Mouse (Mus musculus): ENCODE data around the gene Atg14. TPM values are rescaled to one million over a fixed set of nuclear protein-coding genes. Genes with fewer than 3 reads are reported as not detected.

Atg14 gene
- total RNA-seq, 2 experiments from 2014 or later = 6.1 to 17.3 TPM

DNA sequence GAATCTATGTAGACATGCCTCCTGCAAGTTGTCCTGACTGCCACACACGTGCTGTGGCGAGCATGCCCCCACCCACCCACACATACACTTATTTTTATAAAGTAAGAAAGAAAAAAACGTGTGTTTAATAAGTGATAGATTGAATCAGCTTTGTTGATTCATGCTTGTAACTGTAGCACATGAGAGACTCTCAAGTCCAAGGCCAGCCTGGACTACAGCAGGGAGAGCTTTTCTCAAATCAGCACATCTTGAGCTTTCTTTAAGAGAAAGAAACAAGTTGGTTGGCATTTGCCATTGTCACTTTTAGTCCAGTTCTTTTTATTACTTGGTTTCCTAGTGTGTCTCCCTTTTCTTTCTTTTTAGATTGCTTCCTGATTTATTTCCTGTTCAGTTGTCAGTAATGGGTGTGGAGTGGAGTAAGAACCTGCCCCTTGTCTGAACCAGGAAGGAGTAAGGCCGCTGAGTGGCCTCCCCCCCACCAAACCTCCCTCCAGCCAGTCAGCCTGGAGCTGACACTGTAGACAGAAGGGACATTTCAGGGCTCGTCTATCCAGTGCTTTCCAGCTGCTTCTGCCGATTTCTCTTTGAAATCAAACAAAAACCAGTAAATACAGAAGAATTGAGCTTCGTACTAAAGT lies 55.5 kb downstream of the Atg14 start:
- no peak for ATAC-seq (replicated peaks; ENCODE audit: low FRiP score, low TSS enrichment, poor library complexity, severe bottlenecking)

DNA sequence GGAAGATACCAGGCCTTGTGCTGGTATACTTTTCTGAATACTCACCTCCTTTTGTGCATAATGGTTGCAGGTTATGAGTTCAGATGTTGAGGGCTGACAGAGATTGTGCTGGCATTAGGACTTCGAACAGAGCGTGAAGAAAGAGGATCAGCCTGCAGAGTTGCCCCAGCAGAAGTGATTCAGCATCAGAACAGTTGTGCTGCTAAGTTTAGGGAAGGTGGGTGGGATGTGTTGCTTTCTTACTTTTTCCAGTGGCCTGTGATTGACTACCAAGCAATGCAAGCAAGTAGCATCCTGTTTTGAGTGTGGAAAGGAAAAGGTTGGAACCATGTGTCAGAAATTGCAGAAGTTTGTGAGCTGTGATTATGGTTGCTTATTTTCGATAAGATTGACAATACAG lies 56.8 kb downstream of the Atg14 start:
- no peak for ATAC-seq (replicated peaks; ENCODE audit: low FRiP score, low TSS enrichment, poor library complexity, severe bottlenecking)

DNA sequence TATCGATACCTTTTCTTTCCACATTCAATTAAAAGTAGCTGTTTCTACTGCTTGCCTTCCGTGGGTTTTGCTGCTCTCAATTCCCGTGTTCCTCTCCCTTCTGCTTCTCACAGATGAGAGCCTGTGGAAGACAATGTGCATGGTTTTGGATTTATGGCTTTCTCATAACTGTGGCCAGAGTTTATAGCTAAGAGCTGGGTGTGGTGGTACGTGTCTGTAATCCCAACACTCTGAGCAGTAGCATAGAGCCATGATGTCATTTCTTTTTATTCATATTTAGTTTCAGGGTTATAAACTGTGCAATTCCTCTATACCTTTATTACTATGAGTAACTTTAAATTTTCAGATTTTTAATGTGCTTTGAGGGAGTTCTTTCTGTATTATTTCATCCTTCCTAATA lies 60.2 kb downstream of the Atg14 start:
- no peak for ATAC-seq (replicated peaks; ENCODE audit: low FRiP score, low TSS enrichment, poor library complexity, severe bottlenecking)

- no peak for ATAC-seq (replicated peaks; ENCODE audit: low FRiP score, low TSS enrichment, poor library complexity, severe bottlenecking)
These were observed 62.4 kb downstream of the Atg14 start for GRCm38 (mm10) chr14:47508035-47508434.

DNA sequence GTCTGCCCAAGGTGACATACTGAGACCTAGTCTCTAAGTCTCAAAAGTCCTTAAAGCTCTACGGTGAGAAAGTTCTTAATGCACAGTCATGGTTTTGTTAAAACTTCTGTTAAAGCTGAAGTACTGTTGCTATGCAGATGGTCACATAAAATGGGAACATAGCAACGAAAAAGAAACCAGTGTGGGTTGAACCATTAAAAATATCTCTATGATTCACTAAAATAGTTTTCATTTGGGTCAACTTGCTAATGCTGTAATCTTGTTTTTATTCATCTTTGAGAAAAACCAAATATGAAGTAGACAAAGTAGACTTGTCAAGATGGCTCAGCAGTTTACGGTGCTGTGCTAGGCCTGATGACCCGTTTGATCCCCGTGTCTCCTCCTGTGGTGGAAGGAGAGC lies 63.8 kb downstream of the Atg14 start:
- ATAC-seq (replicated peaks; ENCODE audit: low FRiP score, low TSS enrichment, poor library complexity, severe bottlenecking) = no peak

DNA sequence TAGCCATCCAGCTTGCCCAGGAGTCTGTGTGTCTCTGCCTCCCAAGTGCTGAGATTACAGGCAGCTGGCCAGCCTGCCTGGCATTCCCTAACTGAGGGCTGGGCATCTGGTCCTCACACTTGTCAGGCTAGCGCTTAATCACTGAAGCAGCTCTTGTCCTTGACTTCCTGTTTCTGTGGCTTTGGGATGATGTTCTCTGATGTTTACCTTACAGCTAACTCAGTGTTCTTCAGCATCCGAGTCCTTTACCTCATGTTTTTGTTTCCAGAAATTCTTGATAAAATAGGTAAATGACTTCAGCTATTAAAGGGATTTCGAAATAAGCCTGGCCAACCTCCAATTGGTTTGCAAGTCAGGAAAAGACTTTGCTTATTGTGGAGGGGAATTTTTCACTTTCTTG lies 66.4 kb downstream of the Atg14 start:
- no peak for ATAC-seq (replicated peaks; ENCODE audit: low FRiP score, low TSS enrichment, poor library complexity, severe bottlenecking)

DNA sequence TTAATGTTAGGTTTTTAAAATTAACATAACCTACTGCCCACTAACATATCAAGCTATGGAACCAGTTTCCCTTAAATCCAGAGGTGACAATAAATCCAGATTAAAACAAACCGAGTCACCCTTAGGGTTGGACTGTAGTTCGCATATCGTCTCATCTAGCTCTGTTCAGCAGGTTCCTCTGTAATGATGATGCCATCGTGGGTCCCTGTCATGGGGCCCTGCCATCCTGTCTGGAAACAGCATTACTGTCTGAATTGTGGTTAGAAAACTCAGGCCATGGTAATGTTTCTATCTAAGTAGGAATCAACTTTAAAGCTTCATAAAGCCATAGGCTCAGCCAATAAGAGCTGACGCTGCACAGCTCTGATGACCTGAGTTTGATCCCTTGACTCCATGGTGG lies 71.8 kb downstream of the Atg14 start:
- no peak for ATAC-seq (replicated peaks; ENCODE audit: low FRiP score, low TSS enrichment, poor library complexity, severe bottlenecking)

GRCm38 (mm10) chr14:47497166-47497565 lies 73.3 kb downstream of the Atg14 start:
- no peak for ATAC-seq (replicated peaks; ENCODE audit: low FRiP score, low TSS enrichment, poor library complexity, severe bottlenecking)

- no peak for ATAC-seq (replicated peaks; ENCODE audit: low FRiP score, low TSS enrichment, poor library complexity, severe bottlenecking)
These were observed 74.5 kb downstream of the Atg14 start for GRCm38 (mm10) chr14:47495951-47496350.

- no peak for ATAC-seq (replicated peaks; ENCODE audit: low FRiP score, low TSS enrichment, poor library complexity, severe bottlenecking)
These were observed 76.7 kb downstream of the Atg14 start for GRCm38 (mm10) chr14:47493592-47494361.

Other genes starting within 250 kb of the Atg14 start
- gene Lgals3, start 202.9 kb downstream of the Atg14 start, total RNA-seq (2014; fragmentation: Nextera tagmentation) = 0.92 and 5.8 TPM in 2 replicates
- not detected in 2 replicates for gene Lgals3, start 202.9 kb downstream of the Atg14 start, total RNA-seq (2017)
- gene Dlgap5, start 152.2 kb downstream of the Atg14 start, total RNA-seq (2014; fragmentation: Nextera tagmentation) = 44.5 and 50.6 TPM in 2 replicates
- 60.7 and 70.5 TPM in 2 replicates for gene Dlgap5, start 152.2 kb downstream of the Atg14 start, total RNA-seq (2017)
- 11.2 and 14.5 TPM in 2 replicates for gene Fbxo34, start 120.2 kb downstream of the Atg14 start, total RNA-seq (2014; fragmentation: Nextera tagmentation)
- gene Fbxo34, start 120.2 kb downstream of the Atg14 start, total RNA-seq (2017) = 16.0 and 29.2 TPM in 2 replicates
- 77.1 and 92.2 TPM in 2 replicates for gene Ktn1, start 77.8 kb upstream of the Atg14 start, total RNA-seq (2014; fragmentation: Nextera tagmentation)
- gene Ktn1, start 77.8 kb upstream of the Atg14 start, total RNA-seq (2017) = 104 and 119 TPM in 2 replicates

Measured in megakaryocyte-erythroid progenitor cell, adult 5-6 weeks (primary cell).